Mouse (Mus musculus) cerebellum, adult 2 months (tissue): ENCODE results near the gene Frmd4a.

Experiments
- CTCF ChIP-seq: fragments of 200-500 bp; IDR thresholded peaks from 2 replicates; pipeline ENCODE4 v1.5.1; 2011; ENCODE audit warnings: low read depth, mild to moderate bottlenecking, control low read depth, low read length, moderate library complexity, borderline replicate concordance; ENCODE audit not compliant: insufficient read depth
- POLR2A ChIP-seq: fragments of 200-500 bp; IDR thresholded peaks from 2 replicates; pipeline ENCODE4 v1.6.1; 2011; ENCODE audit warnings: low read length, control low read depth, borderline replicate concordance; ENCODE audit not compliant: insufficient read depth

- no peak for TF ChIP-seq CTCF
- no peak for TF ChIP-seq POLR2A
These were observed 276.2 kb downstream of the Frmd4a start for GRCm38 (mm10) chr2:4293726-4294125.
